Mouse (Mus musculus): ENCODE measurements around the gene Hscb. TPM values are rescaled to one million over a fixed set of nuclear protein-coding genes. Genes with fewer than 3 reads are reported as not detected.

Hscb gene
- polyA plus RNA-seq, 1 experiment from 2014 or later, result 28.7 TPM

GRCm38 (mm10) chr5:110874711-110875110, 35.1 kb upstream of the Hscb start:
- peak; percentile 83 for DNase-seq (ENCODE audit: low spot score)
- H3K4me1 ChIP-seq (ENCODE audit: control insufficient read depth, insufficient read depth, low read length), result no peaks in the 10 kb centered on the region
- no peaks in the 10 kb centered on the region for H3K9me3 ChIP-seq (replicated peaks; ENCODE audit: control insufficient read depth, low read length)
- ATAC-seq (replicated peaks; ENCODE audit: insufficient number of reproducible peaks, low FRiP score, low TSS enrichment, low read depth), result peak; percentile 80
- H3K9ac ChIP-seq (replicated peaks; ENCODE audit: low read length), result no peak overlapping the region
- H3K4me3 ChIP-seq (ENCODE audit: low read depth, low read length), result no peak overlapping the region
- H3K27me3 ChIP-seq (ENCODE audit: control insufficient read depth, insufficient read depth, low read length), result no peaks in the 10 kb centered on the region
- H3K27ac ChIP-seq (replicated peaks; ENCODE audit: low read depth, low read length), result no peak overlapping the region; the same call in 1 of the 2 replicates
- H3K36me3 ChIP-seq (replicated peaks; ENCODE audit: control insufficient read depth, insufficient read depth, low read depth, low read length), result no peaks in the 10 kb centered on the region; the same call in none of the 2 replicates
- no peak overlapping the region for H3K4me2 ChIP-seq (ENCODE audit: low read depth, low read length)

- H3K4me2 ChIP-seq (ENCODE audit: low read depth, low read length), result no peak overlapping the region
- no peak for ATAC-seq (replicated peaks; ENCODE audit: insufficient number of reproducible peaks, low FRiP score, low TSS enrichment, low read depth)
- no peaks in the 10 kb centered on the region; the same call in none of the 2 replicates for H3K36me3 ChIP-seq (replicated peaks; ENCODE audit: control insufficient read depth, insufficient read depth, low read depth, low read length)
- no peaks in the 10 kb centered on the region for H3K4me1 ChIP-seq (ENCODE audit: control insufficient read depth, insufficient read depth, low read length)
- DNase-seq (ENCODE audit: low spot score), result no peak
- no peak overlapping the region for H3K9ac ChIP-seq (replicated peaks; ENCODE audit: low read length)
- WGBS, result 91% methylated on average over 6 of the region's 6 CpGs
- no peaks in the 10 kb centered on the region for H3K9me3 ChIP-seq (replicated peaks; ENCODE audit: control insufficient read depth, low read length)
- no peak overlapping the region for H3K4me3 ChIP-seq (ENCODE audit: low read depth, low read length)
- no peak overlapping the region for H3K27ac ChIP-seq (replicated peaks; ENCODE audit: low read depth, low read length)
- no peaks in the 10 kb centered on the region for H3K27me3 ChIP-seq (ENCODE audit: control insufficient read depth, insufficient read depth, low read length)
Measured at GRCm38 (mm10) chr5:110873160-110873559, 33.6 kb upstream of the Hscb start.

DNA sequence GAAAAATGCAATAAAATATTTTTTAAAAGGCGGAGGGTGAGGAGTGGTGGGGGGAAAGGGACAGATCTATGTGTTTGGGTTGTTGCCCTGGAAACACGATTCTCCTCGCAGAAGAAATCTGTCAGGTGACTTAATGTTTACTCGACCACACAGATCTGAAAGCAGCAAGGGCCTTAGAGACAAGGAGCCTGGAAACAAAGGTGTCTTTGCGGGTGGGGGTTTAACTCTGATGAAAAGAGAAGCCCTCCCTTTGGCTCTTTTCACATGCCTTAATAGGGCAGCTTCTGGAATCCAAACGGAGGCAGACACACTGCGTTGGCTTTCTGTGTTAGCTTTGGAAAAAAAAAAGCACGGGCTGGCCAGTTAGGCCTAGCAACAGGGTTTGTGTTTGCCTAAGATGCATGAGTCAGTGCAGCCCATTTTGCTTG, 29.7 kb upstream of the Hscb start:
- ATAC-seq (replicated peaks; ENCODE audit: insufficient number of reproducible peaks, low FRiP score, low TSS enrichment, low read depth), result no peak
- Histone ChIP-seq H3K9me3 (replicated peaks; ENCODE audit: control insufficient read depth, low read length) (no peaks in the 10 kb centered on the region), H3K36me3 (replicated peaks; ENCODE audit: control insufficient read depth, insufficient read depth, low read depth, low read length) (no peaks in the 10 kb centered on the region; the same call in none of the 2 replicates), H3K27me3 (ENCODE audit: control insufficient read depth, insufficient read depth, low read length) (no peaks in the 10 kb centered on the region), H3K4me3 (ENCODE audit: low read depth, low read length) (no peak overlapping the region), H3K27ac (replicated peaks; ENCODE audit: low read depth, low read length) (no peak overlapping the region), H3K4me1 (ENCODE audit: control insufficient read depth, insufficient read depth, low read length) (no peaks in the 10 kb centered on the region), H3K4me2 (ENCODE audit: low read depth, low read length) (no peak overlapping the region), H3K9ac (replicated peaks; ENCODE audit: low read length) (no peak overlapping the region)
- DNase-seq (ENCODE audit: low spot score), result no peak
- WGBS, result 66% methylated on average over 8 of the region's 8 CpGs

GRCm38 (mm10) chr5:110868460-110868859, 28.9 kb upstream of the Hscb start:
- Histone ChIP-seq H3K9ac (replicated peaks; ENCODE audit: low read length) (no peak overlapping the region), H3K4me2 (ENCODE audit: low read depth, low read length) (no peak overlapping the region), H3K4me1 (ENCODE audit: control insufficient read depth, insufficient read depth, low read length) (no peaks in the 10 kb centered on the region), H3K27me3 (ENCODE audit: control insufficient read depth, insufficient read depth, low read length) (no peaks in the 10 kb centered on the region), H3K9me3 (replicated peaks; ENCODE audit: control insufficient read depth, low read length) (no peaks in the 10 kb centered on the region), H3K36me3 (replicated peaks; ENCODE audit: control insufficient read depth, insufficient read depth, low read depth, low read length) (no peaks in the 10 kb centered on the region; the same call in none of the 2 replicates), H3K27ac (replicated peaks; ENCODE audit: low read depth, low read length) (no peak overlapping the region), H3K4me3 (ENCODE audit: low read depth, low read length) (no peak overlapping the region)
- ATAC-seq (replicated peaks; ENCODE audit: insufficient number of reproducible peaks, low FRiP score, low TSS enrichment, low read depth) (no peak), DNase-seq (ENCODE audit: low spot score) (no peak)
- 88% methylated on average over 4 of the region's 4 CpGs for WGBS

GRCm38 (mm10) chr5:110860445-110860844, 20.9 kb upstream of the Hscb start:
- Histone ChIP-seq H3K36me3 (replicated peaks; ENCODE audit: control insufficient read depth, insufficient read depth, low read depth, low read length) (no peaks in the 10 kb centered on the region; the same call in 1 of the 2 replicates), H3K4me3 (ENCODE audit: low read depth, low read length) (no peak overlapping the region), H3K4me1 (ENCODE audit: control insufficient read depth, insufficient read depth, low read length) (no peaks in the 10 kb centered on the region), H3K9ac (replicated peaks; ENCODE audit: low read length) (no peak overlapping the region), H3K9me3 (replicated peaks; ENCODE audit: control insufficient read depth, low read length) (no peaks in the 10 kb centered on the region), H3K27ac (replicated peaks; ENCODE audit: low read depth, low read length) (no peak overlapping the region), H3K27me3 (ENCODE audit: control insufficient read depth, insufficient read depth, low read length) (no peaks in the 10 kb centered on the region), H3K4me2 (ENCODE audit: low read depth, low read length) (no peak overlapping the region)
- ATAC-seq (replicated peaks; ENCODE audit: insufficient number of reproducible peaks, low FRiP score, low TSS enrichment, low read depth) (no peak), DNase-seq (ENCODE audit: low spot score) (no peak)
- 91% methylated on average over 5 of the region's 5 CpGs for WGBS

DNA sequence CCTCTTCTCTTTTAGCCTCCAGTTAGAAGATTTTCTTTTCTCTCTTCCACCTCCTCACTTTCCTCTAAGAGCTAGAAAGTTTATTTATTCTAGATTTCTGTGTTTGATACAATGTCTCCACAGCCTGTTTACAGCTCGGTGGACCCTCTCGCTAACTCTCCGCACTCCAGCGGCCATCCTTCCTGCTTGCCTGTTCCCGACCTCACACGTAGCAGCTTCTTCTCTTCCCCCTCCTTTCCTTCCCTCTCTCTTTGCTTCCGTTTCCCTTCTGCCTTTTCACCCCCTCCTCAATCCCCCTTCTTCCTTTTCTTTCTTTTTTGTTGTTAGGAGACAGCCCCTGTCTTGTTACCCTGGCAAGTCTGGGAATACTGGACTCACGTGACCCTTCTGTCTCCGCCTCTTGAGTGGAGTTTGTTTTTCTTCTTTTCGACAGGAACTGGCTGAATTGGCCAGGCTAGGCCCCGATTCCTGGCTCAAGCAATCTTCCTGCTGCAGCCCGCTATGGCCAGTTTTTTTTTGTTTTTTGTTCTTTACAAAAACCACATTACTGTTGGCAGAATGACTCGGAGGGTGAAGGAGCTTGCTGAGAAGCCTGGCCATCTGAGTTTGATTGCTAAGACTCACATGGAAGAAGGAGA, 19.6 kb upstream of the Hscb start:
- H3K27me3 ChIP-seq (ENCODE audit: control insufficient read depth, insufficient read depth, low read length), result no peaks in the 10 kb centered on the region
- 46% methylated on average over 13 of the region's 13 CpGs for WGBS
- peak overlapping the region; percentile 48 for H3K27ac ChIP-seq (replicated peaks; ENCODE audit: low read depth, low read length)
- H3K9me3 ChIP-seq (replicated peaks; ENCODE audit: control insufficient read depth, low read length), result no peaks in the 10 kb centered on the region
- no peaks in the 10 kb centered on the region; the same call in 1 of the 2 replicates for H3K36me3 ChIP-seq (replicated peaks; ENCODE audit: control insufficient read depth, insufficient read depth, low read depth, low read length)
- no peak overlapping the region for H3K4me2 ChIP-seq (ENCODE audit: low read depth, low read length)
- no peak overlapping the region for H3K9ac ChIP-seq (replicated peaks; ENCODE audit: low read length)
- no peak overlapping the region for H3K4me3 ChIP-seq (ENCODE audit: low read depth, low read length)
- no peak for ATAC-seq (replicated peaks; ENCODE audit: insufficient number of reproducible peaks, low FRiP score, low TSS enrichment, low read depth)
- DNase-seq (ENCODE audit: low spot score), result peak; percentile 54
- H3K4me1 ChIP-seq (ENCODE audit: control insufficient read depth, insufficient read depth, low read length), result no peaks in the 10 kb centered on the region

DNA sequence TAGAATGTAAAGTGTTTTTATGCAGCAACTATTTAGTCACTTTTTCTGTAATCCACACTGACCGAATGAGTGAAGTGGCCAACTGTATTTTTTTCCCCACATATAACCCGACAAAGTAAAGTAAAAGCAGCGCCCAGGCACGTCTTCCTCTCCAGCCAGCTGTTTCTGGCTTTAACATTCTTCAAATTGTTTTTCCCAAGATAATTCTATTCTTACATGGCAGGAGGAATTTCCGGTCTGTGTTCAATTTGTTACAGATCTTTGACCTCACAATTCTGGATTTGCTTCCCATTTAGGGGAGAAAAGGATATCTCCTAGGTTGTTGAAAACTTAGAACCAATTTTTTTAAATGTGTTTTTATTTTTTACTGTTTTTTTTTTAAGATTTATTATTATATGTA, 17.5 kb upstream of the Hscb start:
- H3K27me3 ChIP-seq (ENCODE audit: control insufficient read depth, insufficient read depth, low read length), result no peaks in the 10 kb centered on the region
- H3K36me3 ChIP-seq (replicated peaks; ENCODE audit: control insufficient read depth, insufficient read depth, low read depth, low read length), result no peaks in the 10 kb centered on the region; the same call in 1 of the 2 replicates
- no peak overlapping the region for H3K9ac ChIP-seq (replicated peaks; ENCODE audit: low read length)
- H3K4me1 ChIP-seq (ENCODE audit: control insufficient read depth, insufficient read depth, low read length), result no peaks in the 10 kb centered on the region
- no peak overlapping the region for H3K4me3 ChIP-seq (ENCODE audit: low read depth, low read length)
- WGBS, result 46% methylated on average over 5 of the region's 5 CpGs
- ATAC-seq (replicated peaks; ENCODE audit: insufficient number of reproducible peaks, low FRiP score, low TSS enrichment, low read depth) (no peak), DNase-seq (ENCODE audit: low spot score) (peak; percentile 54)
- H3K9me3 ChIP-seq (replicated peaks; ENCODE audit: control insufficient read depth, low read length), result no peaks in the 10 kb centered on the region
- no peak overlapping the region for H3K4me2 ChIP-seq (ENCODE audit: low read depth, low read length)
- no peak overlapping the region for H3K27ac ChIP-seq (replicated peaks; ENCODE audit: low read depth, low read length)

GRCm38 (mm10) chr5:110852990-110853389, 13.4 kb upstream of the Hscb start:
- H3K4me3 ChIP-seq (ENCODE audit: low read depth, low read length), result no peak overlapping the region
- H3K9ac ChIP-seq (replicated peaks; ENCODE audit: low read length), result no peak overlapping the region
- DNase-seq (ENCODE audit: low spot score), result no peak
- H3K4me1 ChIP-seq (ENCODE audit: control insufficient read depth, insufficient read depth, low read length), result no peaks in the 10 kb centered on the region
- no peaks in the 10 kb centered on the region for H3K27me3 ChIP-seq (ENCODE audit: control insufficient read depth, insufficient read depth, low read length)
- H3K4me2 ChIP-seq (ENCODE audit: low read depth, low read length), result no peak overlapping the region
- 68% methylated on average over 1 of the region's 1 CpGs for WGBS
- H3K27ac ChIP-seq (replicated peaks; ENCODE audit: low read depth, low read length), result no peak overlapping the region
- no peak for ATAC-seq (replicated peaks; ENCODE audit: insufficient number of reproducible peaks, low FRiP score, low TSS enrichment, low read depth)
- no peaks in the 10 kb centered on the region for H3K9me3 ChIP-seq (replicated peaks; ENCODE audit: control insufficient read depth, low read length)
- no peaks in the 10 kb centered on the region for H3K36me3 ChIP-seq (replicated peaks; ENCODE audit: control insufficient read depth, insufficient read depth, low read depth, low read length)
